Mouse (Mus musculus) layer of hippocampus, postnatal 25 days (tissue): ENCODE results near the gene Olfr533. TPM values are rescaled to one million over a fixed set of nuclear protein-coding genes. Genes with fewer than 3 reads are reported as not detected.
"Not testable (repeated sequence)": the region's sequence is repeated elsewhere in the genome, so short reads cannot be mapped to it uniquely, and the experiment has no call there.

Experiments
- DNase-seq, 2 experiments: peaks; one replicate each; pipeline ENCODE4 v3.0.0; 2022; ENCODE audit warnings: mixed read lengths in 2 of 2, low spot score in 1 of 2; ENCODE audit errors: extremely low spot score in 1 of 2
- total RNA-seq, 2 experiments: library from RNA; stranded (reverse); gene quantifications; 2 replicates each; pipeline ENCODE4 v1.2.3; 2021

Gene Olfr533
- total RNA-seq, result not detected

GRCm38 (mm10) chr7:140463070-140463469 is at the start of gene Olfr533:
TSS of gene Olfr533 (plus strand) at chr7:140463370.
- DNase-seq, result not testable (repeated sequence)

- no peak for DNase-seq
Measured at GRCm38 (mm10) chr7:140421539-140421938, 41.6 kb upstream of the Olfr533 start, which contains the start of gene Olfr532. TSS of gene Olfr532 (minus strand) at chr7:140421639.

DNA sequence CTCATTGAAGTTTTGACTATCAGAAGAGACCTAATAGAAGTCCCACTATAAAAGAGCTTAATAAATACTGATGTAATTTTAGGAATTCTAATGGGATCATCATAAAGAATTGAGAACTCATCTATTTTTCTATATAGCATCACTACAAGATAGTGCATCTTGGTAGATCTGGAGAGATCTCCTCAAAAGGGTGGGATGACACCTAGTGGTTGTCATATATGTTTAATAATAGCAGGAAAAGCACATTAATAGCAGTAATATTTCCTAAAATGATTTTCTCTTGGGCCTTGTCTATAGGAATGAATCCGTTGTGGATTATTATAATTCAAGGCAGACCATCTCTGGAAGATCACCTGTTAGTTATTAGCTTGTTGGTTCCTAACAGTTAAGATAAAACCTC is 20.0 kb upstream of the Olfr533 start:
- no peak for DNase-seq

- DNase-seq, result no peak
Measured at GRCm38 (mm10) chr7:140477886-140478285, 14.7 kb downstream of the Olfr533 start.

DNA sequence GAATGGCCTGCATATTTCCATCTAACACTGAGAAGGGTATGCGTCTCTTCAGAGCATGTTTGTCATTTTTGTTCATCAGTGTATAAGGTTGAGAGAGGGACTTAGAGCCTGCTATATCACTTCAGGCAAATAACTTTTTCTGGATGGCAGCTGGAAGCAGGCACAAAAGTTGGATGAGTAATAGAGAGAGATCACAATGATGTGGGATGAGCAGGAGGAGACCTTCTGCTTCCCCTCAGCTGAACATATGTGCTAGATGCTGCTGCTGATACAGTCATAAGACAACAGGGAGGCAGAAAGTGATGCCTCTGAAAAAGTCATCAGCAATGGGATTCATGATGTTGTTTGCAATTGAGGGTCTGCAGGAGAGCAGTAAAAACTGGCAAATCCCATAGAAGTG is 15.6 kb downstream of the Olfr533 start:
- DNase-seq, result peak; percentile 18 to 23

DNA sequence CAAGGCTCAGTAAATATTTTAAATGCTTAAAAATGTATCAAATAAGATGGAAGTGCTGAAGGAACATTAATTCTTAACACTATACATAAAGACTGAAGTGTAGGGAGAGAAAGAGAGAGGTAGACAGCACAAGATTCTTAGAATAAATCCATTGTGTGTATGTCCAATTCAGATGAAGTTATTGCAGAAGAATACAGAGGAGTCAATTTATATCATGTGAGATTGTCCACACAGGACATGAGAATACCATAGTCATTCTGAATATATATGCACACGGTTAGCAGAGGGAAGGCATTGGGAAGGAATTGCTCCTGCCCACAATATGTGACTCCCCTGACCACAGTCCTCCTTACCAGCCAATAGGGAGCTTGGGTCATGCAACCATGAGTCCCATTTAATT is 20.7 kb downstream of the Olfr533 start, which contains the start of gene Olfr535:
Olfr535 (plus strand) TSS at position 301 of the 400 bp plus-strand sequence.
- no peak for DNase-seq

DNA sequence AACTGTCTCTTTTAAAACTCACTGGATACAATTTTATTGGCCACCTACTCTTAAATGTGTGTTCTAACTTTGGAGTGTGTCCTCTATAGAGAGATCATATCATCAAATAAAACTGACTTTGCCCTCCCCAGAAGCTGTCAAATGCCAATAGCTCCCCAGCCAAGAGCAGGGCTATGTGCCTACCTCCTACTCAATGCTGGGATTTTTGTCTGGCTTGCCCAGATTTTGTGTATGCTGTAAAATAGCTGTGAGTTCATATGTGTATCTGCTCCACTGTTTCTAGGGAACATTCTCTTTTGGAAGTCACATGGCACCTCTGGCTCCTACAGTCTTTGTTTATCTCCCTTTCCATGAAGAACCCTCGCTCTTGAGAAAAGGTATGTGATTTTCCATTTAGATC is 25.8 kb downstream of the Olfr533 start:
- DNase-seq, result no peak

DNA sequence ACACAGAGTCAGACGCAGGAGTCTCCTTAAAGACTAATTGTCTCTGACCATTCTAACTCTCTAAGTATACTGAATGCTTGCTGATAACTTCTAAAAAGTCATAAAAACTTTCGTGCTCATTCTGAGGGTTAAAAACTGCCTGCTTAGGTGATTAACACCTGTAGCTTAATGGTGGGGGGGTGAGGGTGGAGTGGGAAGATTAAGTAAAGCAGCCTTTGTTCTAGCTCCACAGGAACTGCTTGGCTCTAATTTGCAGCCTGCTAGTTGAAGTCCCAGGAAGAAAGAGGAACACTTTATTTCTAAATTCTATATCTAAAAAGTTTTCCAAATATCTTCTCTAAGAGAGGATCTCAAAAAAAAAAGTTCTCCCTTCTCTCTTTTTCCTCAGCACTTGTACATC is 31.1 kb downstream of the Olfr533 start:
- no peak for DNase-seq

GRCm38 (mm10) chr7:140494702-140495101 is 31.5 kb downstream of the Olfr533 start:
- DNase-seq, result no peak

DNA sequence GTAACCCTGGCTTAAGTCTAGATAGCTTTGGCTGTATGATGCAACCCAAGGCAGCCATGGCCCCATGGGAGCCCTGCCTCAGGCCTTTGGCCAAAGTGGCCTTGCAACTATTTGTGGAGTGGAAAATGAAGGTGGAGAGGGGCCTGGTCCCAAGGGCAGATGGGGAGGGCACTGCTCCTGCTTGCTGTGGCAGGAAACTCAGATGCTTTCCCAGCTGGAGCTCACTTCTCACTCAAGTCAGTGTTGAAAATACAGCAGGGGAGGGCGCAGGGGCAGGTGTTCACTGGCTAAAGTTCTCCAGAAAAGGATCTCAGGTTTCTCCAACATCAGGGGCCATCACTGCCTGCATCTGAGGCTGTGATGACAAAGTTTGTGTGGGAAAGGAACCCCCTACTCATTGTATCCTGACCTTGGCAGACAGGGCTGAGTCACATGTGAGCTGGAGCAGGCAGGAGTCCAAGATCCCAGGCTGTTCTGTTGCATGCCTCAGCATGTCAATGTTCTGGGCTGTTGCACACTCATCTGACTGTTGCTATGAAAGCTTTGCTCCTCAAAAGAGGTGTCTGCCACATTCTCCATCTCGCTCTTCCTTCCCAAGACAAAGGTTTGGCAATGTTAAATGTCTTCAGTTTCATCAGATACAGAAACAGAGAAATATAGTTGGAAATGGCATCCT is 44.3 kb downstream of the Olfr533 start, which contains the start of gene Olfr536:
Olfr536 (minus strand) TSS at position 51 of the 676 bp plus-strand sequence.
- DNase-seq, result peak in 1 of 2 experiments; percentile 16

Other genes starting within 250 kb of the Olfr533 start
- gene Cd163l1, start 245.1 kb upstream of the Olfr533 start, total RNA-seq, result under 1 TPM; 0.39 to 0.63 TPM
- under 1 TPM; 0.22 to 0.26 TPM for gene 5830411N06Rik, start 216.1 kb upstream of the Olfr533 start, total RNA-seq
- gene Olfr525, start 142.5 kb upstream of the Olfr533 start, total RNA-seq, result not detected
- gene Olfr527, start 129.4 kb upstream of the Olfr533 start, total RNA-seq, result not detected
- not detected for gene Olfr60, start 101.7 kb upstream of the Olfr533 start, total RNA-seq
- gene Olfr530, start 87.0 kb upstream of the Olfr533 start, total RNA-seq, result not detected
- gene Olfr531, start 60.5 kb upstream of the Olfr533 start, total RNA-seq, result not detected
- gene Olfr532, start 41.7 kb upstream of the Olfr533 start, total RNA-seq, result not detected
- gene Olfr535, start 20.8 kb downstream of the Olfr533 start, total RNA-seq, result under 1 TPM; 0.07 to 0.19 TPM
- not detected for gene Olfr536, start 44.0 kb downstream of the Olfr533 start, total RNA-seq
- not detected for gene Olfr538, start 104.5 kb downstream of the Olfr533 start, total RNA-seq
- gene Olfr46, start 137.9 kb downstream of the Olfr533 start, total RNA-seq, result under 1 TPM; 0.30 to 0.45 TPM
- gene Olfr61, start 165.6 kb downstream of the Olfr533 start, total RNA-seq, result not detected
- gene Olfr53, start 183.1 kb downstream of the Olfr533 start, total RNA-seq, result not detected
- under 1 TPM; 0.10 to 0.21 TPM for gene Olfr539, start 196.6 kb downstream of the Olfr533 start, total RNA-seq
- under 1 TPM in 1 of 2 experiments, not detected in 1; 0.23 TPM for gene Olfr45, start 218.6 kb downstream of the Olfr533 start, total RNA-seq
- not detected for gene Olfr541, start 233.9 kb downstream of the Olfr533 start, total RNA-seq